Mouse (Mus musculus): ENCODE measurements at regions not wholly inside any gene's neighbourhood (a gene's known extent, or its start where the extent isn't known, plus 50 kb on each side); places are given as distances from the start of the nearest gene placed in this dataset.
A peak's percentile ranks its signal among the peaks of the same experiment; 100 is the strongest.

DNA sequence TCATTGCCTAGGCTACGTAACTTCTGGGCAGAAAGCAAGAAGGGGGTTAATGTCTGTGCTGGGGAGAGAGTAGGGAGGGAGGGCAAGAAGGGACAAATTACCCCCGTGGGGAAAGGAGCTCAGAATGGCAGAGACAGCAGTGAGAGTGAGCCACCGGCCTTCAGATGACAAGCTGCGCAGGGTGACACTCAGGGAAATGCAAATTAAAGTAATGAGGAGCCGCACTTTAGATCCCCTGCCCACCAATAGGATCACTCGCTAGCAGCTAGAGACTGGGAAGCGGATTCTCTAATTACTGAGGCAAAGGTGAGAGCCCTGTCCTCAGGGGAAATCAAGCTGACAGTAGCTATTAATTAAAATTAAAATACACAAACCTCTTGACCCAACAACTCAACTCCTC, 202.5 kb downstream of the Arhgef10l start:
- no peak for DNase-seq (ENCODE audit: low spot score in 2 of 2)

DNA sequence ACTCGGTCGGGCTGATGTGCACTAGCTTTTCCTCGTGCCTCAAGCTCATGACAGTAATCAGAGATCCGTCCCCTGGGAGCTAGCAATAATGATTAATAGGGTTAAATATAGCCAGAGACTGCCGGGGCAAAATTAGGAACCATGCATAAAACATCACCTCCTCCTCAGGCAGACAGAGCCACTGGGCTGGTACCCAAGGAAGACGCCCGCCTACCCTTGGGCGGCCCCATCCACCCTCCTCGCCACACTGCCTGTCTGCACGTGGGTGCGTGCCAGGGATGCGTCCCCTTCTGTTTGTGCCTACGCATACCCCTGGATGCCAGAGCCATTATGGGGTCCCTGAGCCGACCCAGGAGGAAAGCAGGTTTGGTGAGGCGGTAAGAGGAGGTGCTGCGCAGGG, 204.5 kb downstream of the Arhgef10l start:
- DNase-seq (ENCODE audit: low spot score in 2 of 2), result peak; percentile 60 to 84

DNA sequence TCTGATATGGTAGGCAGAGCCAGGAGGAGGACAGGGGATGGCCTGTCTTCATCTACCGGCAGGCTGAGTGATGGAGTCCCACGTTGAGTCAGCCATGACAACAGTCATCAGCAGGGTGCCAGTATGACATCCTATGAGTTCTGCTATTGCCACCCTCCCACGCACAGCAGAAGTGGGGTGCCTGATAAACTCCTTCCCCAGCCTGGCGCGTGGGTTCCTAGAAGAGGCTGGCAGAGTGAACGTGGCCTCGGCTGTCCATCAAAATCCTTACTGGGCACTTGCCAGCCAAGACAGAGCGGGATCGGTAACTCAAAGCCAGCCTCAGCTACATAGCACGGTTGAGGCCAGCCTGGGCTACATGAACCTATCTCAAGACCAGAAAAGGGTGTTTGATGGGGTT, 202.5 kb upstream of the Igsf21 start:
- DNase-seq (ENCODE audit: low spot score in 2 of 2), result peak; percentile 66 to 78

DNA sequence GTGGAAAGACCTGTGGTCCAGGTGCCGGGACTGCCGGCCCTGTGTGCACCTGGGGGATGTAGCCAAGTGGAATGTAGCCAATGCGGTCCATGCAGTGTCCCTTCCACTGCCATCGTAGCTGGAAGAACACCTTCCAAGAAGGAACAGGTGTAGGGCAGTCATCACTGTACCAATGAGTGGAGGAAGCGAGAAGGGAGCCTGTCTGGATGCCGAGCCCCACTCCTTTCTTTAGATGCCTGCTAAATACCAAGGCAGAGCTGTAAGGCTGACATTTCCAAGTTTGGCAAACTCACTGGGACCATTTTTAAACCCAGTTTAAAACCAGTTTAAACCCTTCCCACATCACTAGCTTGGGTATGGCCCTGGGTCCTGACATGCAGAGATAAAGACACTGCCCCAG, 199.9 kb upstream of the Igsf21 start:
- no peak for DNase-seq (ENCODE audit: low spot score in 2 of 2)

DNA sequence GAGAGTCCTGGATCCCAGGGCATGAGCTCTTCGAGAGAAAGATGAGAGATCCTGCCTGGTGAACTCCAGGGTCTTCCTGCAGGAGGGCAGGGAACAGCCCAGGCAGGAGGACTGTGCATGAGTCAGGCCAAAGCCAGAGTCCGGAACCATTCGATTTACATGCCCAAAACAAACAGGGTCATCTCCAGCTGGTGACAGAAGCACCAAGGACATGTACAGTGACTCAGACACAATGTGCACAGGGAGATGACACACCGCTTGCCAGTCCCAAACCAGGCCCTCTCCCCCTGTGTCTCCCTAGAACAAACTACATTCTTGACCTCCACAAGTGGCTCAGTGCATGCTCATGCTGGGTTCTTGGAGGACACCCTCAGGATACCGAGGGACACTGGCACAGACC, 199.3 kb upstream of the Igsf21 start:
- no peak for DNase-seq (ENCODE audit: low spot score in 2 of 2)

DNA sequence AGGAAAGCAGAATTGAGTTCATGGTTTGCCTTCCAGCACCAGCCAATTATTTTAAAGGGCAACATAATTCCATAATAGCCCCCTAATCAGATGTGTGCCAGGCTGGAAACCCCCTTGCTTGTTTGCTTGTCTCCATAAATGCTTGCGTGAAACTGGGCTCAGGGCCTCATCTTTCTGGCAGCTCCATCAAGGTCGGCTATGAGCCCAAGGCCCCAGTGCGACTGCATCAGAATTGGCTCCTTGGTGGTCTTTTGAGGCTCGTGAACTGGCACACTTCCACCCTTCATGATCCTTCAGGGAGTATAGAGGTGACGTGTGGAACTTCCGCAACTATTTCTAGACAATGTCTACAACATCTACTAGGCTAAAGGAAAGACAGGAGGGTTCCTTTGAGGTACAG, 196.6 kb upstream of the Igsf21 start:
- no peak for DNase-seq (ENCODE audit: low spot score in 2 of 2)

DNA sequence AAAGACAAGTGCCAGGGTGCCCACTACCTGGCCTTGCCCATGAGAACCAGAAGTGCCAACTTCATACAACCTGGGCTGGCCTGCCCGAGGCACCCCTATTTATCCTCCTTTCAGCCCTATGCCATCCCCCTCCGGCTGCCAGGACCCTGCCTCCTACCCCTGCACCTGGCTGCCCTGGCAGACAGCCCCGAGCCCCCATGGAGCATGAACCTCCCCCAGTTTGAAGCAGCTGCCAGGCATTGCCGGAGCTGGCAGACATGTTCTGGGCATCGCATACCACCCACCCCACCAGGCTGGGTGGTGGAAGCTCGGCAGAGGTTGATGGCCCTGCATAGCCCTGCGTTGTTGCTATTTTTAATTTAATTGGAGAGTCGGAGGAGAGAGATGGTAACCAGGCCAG, 195.2 kb upstream of the Igsf21 start:
- no peak for DNase-seq (ENCODE audit: low spot score in 2 of 2)

DNA sequence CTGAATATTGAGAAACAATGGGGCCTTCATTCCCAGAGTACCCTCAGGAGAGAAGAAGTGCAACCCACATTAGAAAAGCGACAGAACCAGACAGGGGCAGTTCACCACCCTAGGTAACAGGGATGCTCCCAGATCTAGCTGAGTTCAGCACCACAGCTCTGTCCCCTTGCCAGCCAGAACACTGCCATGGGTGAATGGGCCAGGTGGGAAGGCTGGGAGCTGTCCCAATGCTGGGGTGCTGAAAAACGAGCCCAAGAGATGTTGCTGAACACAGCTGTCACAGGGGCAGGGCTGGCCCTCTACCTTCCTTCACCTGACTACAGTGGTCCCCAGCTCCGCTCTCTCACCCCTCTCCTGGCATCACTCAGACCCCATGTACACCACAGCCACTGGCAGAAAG, 193.3 kb upstream of the Igsf21 start:
- DNase-seq (ENCODE audit: low spot score in 2 of 2), result no peak

DNA sequence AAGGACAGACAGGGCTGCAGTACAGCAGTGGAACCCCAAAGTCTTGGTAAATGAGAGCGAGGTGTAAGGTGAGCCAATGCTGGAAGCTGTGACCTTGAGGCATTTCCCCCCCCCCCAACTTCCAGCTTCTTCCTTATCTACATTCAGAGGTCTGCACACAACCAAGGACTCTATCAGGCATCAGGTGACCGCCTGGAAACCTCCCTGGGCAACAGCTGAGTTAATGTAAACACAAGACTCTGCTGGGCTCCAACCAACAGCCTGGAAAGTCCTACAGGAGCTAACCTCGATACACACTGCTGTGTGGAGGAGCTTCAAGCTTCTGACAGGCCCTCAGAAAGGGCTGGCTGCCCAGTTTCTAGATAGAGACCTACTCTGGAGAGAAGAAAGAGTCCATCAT, 189.4 kb upstream of the Igsf21 start:
- DNase-seq (ENCODE audit: low spot score in 2 of 2), result no peak

DNA sequence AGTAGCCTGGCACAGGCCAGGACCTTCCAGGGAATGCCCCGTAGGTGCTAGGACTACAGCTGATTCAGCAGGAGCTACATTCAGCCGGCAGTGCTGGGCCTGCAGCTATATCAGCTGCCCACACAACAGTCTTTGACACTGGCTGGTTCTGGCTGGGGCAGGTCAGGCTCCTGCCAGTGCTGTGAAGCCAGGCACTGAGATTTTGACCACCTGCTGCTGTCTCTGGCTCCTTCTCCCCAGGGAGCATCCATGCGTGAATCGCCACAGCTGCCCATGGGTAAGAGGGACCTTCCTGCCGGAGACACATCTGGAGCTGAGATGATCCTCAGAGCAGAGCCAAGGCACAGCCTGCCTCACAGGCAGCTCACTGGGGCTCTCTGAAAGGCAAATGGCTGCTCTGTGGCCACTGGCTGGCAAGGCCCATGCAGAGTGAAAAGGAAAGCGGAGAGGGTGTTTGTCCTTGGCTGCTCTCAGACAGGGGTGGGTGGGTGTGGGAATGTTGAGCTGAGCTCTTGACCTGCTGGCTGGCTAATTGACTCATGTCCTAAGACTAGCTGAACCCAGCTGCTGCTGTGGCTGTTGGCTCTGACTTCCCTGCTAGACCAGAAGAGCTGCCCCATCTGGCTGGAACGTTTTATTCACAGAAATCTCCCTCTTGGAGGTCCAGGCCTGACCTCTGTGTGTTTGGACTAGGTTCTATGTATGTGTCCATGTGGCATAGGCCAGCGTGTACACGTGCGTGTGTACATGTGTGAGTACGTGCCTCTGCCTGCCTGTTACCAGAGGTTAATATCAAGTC, 187.4 kb upstream of the Igsf21 start:
- no peak for DNase-seq (ENCODE audit: low spot score in 2 of 2)

DNA sequence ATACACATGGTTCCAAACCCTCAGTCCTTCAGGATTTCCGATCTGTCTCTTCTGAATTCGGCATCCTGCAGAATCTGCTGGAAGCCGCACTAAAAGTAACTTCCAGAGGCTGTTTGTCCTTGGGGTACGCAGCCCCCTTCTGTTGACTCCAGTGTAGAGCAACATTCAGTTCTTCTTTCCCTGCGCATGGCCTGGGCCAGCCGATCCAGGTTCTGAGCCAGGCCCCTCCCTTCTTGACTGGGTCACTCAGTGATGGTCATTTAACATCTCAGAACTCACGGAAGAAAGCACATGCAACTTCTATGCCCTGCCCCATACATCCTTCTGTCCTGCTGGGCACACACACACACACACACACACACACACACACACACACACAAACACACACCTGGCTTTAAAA, 185.5 kb upstream of the Igsf21 start:
- no peak for DNase-seq (ENCODE audit: low spot score in 2 of 2)

DNA sequence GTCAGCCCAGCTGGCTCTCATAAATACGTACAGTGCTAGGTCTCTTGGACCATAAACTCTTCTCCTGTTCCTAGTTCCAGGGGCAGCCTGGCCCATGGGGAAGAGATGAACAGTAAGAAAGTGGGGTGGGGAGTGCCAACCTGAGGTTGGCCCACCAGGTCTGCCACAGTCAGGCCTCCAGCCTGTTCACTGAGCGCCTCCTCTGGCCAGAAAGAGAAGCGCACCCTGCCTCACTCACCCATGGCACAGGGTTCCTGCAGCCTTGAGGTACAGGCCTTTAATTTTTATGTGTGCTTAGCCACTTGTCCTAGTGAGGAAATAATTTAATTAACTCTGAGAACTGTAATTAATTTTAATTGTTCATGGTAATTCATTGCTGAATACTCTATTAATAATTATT, 180.5 kb upstream of the Igsf21 start:
- DNase-seq (ENCODE audit: low spot score in 2 of 2), result no peak

DNA sequence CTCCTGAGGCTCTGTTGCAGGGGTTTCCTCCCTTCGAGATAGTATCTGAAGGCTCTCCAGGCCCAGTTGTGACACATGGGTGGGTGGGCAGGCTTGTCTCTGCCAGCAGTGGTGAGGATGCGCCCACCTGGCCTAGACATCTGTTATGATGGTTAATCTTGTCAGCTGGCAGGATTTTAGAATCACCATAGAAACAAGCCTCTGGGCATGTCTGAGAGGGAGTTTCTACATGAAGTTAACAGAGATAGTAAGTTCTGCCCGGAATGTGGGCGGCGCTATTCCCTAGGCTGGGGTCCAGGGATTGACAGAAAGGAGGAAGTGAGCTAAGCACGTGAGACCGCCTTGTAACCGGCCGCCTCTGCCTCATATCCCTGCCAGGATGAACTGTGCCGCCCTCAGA, 177.2 kb upstream of the Igsf21 start:
- peak; percentile 70 to 73 for DNase-seq (ENCODE audit: low spot score in 2 of 2)

DNA sequence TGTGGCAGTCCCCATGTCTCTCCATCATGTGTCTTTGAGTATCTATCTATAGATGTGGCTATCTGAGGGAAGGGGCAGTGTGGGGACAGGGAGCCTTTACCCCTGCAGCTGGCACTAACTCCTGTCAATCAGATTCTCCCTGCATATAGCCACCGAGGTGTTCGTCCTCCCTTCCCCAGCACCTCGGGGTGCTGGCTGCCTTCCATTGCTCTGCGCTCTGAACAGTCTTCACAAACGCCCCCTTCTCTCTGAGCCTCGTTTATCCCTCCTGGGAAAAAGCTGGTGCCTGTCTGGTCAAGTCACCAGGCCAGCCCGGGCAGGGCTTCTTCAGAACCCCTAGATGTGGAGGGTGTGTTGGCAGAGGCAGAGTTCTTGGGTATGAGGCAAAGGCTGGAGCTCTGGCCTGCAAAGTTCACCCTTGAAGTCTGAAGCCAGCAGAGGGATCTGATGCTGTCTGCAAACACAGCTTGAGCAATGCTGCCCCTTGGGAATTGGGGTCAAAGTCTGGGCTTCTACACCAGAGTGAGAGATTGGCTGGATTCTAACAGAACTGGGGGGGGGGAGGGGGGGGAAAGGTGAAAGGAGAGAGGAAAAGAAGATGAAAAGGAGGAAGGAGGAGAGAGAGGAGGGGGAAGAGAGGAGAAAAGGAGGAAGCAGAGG, 175.5 kb upstream of the Igsf21 start:
- DNase-seq (ENCODE audit: low spot score in 2 of 2), result peak in 1 of 2 experiments; percentile 12

DNA sequence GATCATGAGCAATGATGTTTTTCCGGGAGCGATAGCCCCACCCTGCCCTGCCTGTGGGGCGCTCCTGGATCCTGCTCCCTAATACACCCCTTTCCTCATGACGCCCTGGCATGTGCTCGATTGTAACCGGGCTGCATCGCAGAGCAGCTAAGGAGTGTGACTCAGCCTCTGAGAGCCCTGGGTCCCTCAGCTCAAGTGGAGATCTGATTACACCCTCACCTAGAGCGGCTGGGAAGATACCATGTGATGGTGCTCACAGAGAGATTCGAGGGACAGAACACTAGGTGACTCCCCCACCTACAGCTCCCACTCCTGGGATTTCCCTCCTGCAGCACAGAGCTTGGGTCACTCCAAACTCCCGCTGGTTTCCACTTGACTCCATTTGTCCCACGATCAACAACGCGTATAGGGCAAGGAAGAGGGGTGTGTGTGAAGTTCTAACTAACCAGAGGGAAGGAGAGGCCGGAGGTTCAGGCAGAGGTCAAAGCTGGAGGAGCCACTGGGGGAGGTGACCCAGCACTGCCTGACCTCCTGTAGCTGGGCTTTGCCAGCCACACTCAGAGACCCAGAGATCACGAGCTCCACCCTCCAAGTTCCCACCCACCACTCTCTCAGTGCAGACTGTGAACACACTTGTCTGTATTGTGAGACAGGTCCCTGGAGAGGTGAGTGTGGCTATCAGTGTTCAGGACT, 173.3 kb upstream of the Igsf21 start:
- no peak for DNase-seq (ENCODE audit: low spot score in 2 of 2)

DNA sequence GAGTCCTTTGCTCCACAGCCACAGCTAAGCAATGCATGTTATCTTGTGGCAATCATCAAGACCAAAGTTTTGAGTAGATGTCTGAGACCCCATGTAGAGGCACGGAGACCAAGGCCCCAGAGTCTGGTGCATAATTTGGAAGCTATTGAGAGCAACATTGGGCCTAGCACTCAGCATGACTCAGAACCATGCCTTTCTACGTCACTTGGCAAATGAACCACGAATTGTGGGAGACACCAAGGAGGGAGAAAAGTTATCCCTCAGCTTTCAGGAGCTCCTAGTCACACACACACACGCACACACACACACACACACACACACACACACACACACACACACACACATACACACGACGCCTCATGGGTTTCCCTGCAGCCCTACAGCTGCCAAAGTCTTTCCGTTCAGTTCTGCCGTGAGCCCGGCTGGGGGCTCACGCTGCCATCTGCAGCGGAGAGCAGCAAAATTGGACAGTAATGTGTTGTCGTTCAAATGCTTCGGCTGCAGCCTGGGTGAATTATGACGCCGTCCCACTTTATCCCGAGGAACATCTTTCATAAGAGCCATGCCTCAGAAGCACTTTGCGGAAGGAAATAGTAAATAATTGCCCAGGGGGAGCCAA, 165.8 kb upstream of the Igsf21 start:
- peak; percentile 12 to 18 for DNase-seq (ENCODE audit: low spot score in 2 of 2)

DNA sequence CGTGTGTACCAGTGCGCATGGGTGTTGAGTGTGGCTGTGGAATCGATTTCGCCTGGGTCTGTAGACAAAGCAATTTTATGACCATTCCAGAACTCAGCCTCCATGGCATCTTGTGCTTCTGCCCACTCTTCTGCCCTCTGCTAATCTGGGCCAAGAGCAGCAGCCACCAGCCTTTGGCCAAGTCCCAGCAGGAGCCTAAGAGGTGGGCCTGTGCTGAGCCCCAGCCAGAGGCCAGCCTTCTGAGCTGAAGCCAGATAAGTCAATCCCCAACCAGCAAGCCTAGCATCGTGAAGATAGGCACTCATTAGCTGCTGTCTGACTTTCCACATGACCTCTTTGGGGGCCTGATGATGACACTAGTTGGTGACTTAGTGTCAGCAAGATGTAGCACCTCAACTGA, 161.9 kb upstream of the Igsf21 start:
- DNase-seq (ENCODE audit: low spot score in 2 of 2), result no peak

DNA sequence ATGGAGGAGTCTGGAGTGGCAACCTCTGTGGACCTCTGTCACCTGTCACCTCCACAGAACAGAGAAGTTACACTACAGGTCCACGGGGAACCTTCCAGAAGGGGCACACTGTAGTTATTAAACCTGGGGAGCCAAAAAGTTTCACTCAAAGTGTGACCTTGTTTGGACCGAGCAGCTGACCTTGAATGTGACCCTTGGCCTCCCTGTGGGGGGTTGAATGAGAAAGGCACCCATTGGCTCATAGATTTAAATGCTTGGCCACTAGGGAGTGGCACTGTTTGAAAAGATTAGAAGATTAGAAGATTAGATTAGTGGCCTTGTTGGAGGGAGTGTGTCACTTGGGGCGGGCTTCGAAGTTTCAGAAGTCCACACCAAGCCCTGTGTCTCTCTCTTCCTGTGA, 160.3 kb upstream of the Igsf21 start:
- no peak for DNase-seq (ENCODE audit: low spot score in 2 of 2)

DNA sequence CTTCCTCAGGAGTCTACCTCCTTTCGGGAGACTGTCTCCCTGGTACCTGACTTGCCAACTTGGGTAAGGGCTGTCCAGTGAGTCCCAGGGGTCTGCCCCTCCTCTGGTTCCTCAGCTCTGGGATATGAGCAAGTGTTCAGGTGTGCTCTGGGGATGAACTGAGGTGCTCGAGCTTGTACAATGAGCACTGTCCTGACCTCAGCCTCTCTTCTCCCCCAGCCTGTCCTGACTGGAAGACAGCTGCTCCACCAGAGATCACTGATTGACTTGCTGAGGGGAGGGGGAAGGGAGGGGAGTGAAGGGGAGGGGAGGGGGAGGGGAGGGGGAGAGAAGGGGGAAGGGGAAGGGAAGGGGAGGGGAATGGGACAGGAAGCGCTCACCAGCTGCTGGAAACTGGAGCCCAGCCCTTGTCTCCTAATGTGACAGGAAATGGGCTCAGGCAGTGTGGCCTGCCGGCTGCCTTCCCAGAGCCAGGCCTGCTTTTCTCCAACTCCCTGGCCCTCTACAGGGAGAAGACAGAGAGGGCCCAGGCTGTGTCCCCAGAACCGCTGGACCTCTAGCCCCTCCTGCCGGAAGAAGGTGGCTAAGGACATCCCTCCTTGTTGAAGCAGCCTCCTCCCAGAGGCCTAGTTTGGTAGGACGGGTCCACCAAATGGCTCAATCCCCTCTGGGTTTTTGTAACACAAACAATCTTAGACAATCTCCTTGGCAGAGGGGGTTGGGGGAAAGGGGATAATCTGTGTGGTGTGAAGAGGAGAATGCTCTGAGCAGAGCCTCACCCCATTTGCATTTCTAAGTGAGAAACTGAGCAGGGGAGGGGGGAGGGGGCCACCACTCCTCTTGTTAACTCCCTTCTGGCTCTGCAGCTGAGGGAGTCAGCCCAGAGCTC, 159.7 kb upstream of the Igsf21 start:
- no peak for DNase-seq (ENCODE audit: low spot score in 2 of 2)

DNA sequence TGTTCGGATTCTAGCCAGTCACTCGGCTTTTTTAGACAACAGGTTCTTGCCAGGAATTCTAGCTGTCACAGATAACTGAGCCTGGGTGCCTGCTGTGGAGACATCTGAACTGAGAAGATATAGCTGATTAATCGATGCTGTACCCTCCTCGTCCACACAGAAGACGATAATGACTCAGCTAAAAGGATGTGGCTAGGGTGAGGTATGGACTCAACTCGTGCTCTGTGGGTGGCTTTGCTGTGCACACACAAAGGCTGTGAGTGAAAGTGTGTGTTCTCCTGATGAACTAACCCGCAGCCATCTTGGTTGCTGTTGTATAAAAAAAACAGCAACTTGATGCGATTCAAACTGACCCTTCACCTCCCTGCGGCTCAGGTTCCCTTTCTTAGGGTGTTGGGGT, 158.8 kb upstream of the Igsf21 start:
- DNase-seq (ENCODE audit: low spot score in 2 of 2), result no peak

DNA sequence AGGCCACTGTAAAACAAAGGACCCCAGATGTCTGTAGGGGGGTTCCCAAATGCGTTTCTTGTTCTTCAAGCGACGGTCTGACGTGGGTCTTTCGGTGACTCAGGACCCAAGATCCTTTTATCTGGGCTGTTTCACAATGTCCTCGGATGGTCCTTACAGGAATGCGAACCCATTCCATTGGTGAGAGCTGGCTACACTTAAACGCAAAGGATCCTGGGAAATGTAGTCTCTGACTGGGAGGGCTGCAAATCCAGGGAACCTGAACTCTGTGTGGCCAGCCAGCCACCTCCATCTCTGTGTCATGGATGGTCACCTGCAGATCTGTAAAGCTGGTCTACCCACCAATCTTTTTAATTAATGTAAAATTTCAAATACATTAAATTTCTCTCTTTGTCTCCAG, 156.5 kb upstream of the Igsf21 start:
- DNase-seq (ENCODE audit: low spot score in 2 of 2), result no peak
